Mouse (Mus musculus): Measurements from ENCODE around the gene Olfr374. TPM values are rescaled to one million over a fixed set of nuclear protein-coding genes. Genes with fewer than 3 reads are reported as not detected.

The Olfr374 gene
- not detected for polyA plus RNA-seq (2014; fragmentation: Illumina TruSeq; extraction: RNeasy Lipid Tissue Mini Kit (QIAGEN cat#74804); ENCODE audit: low read depth, low replicate concordance)

DNA sequence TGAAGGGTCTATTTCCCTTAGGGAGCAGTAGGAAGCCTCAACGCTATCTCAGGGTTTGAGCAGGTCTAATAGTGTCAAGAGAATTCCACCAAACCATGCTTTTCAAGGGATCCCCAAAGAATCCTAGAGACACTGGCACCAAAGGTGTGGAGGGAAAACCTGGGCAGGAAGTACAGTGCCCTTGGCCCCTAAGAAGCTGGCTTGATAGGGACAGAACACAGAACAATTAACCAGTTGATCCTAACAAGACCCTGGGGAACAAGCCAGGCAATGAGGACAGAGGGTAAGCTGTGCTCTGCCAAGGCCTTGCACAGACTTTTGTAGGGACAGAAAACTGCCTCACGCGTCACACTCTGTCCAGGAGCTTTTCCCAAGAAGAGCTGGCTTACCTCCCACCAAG lies at the start of gene Olfr374:
Gene Olfr374 (plus strand): TSS at position 301 of the 400 bp plus-strand sequence.

DNA sequence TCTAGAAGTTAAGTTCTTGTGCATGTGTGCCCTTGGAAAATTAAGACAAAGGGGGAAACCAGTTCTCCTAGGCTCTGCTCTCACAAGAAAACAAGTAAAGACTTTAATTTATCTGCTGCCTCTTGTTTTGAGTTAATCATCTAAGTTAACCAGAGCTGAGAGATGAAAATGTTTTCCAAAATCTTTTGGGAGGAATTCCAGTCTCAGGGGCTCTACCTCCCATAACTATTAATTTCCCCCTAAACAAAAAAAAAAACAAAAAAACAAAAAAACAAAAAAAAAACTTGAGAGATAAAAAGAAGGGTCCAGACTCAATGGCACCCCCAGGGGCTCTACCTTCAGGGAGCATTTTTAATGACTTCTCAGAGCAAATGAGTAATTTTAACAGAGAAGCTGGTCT lies 24.0 kb upstream of the Olfr374 start, which contains the start of gene Olfr373:
Gene Olfr373 (plus strand): TSS at position 301 of the 400 bp plus-strand sequence.

DNA sequence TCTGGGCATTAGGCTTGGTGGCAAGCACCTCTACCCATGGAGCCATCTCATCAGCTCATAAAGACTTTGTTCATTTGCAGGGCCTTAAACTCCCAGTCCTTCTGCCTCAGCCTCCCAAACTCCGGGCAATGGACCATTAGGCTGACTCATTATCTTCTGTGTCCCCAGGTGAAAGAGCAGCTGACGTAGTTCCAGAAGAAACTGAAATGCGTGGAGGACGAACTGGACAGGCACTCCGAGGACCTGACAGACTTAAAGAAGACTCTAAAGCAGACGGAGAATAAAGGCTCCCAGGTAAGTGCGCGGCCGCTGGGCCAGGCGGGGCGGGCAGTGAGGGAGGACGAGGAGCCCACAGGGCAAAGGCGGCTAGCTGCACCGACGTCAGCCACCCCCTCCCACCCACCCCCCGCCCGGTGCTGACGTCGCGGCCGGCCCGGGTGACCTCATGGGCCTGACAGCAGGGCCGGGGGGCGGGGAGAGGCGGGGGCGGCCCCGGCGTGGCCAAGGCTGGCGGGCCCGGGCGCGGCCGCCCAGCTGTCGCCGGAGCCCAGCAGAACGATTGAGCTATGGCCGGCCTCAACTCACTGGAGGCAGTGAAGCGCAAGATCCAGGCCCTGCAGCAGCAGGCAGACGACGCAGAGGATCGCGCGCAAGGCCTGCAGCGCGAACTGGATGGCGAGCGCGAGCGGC lies 28.1 kb downstream of the Olfr374 start, which contains the start of gene Tpm4:
Gene Tpm4 (plus strand): TSS at position 220 of the 690 bp plus-strand sequence.

DNA sequence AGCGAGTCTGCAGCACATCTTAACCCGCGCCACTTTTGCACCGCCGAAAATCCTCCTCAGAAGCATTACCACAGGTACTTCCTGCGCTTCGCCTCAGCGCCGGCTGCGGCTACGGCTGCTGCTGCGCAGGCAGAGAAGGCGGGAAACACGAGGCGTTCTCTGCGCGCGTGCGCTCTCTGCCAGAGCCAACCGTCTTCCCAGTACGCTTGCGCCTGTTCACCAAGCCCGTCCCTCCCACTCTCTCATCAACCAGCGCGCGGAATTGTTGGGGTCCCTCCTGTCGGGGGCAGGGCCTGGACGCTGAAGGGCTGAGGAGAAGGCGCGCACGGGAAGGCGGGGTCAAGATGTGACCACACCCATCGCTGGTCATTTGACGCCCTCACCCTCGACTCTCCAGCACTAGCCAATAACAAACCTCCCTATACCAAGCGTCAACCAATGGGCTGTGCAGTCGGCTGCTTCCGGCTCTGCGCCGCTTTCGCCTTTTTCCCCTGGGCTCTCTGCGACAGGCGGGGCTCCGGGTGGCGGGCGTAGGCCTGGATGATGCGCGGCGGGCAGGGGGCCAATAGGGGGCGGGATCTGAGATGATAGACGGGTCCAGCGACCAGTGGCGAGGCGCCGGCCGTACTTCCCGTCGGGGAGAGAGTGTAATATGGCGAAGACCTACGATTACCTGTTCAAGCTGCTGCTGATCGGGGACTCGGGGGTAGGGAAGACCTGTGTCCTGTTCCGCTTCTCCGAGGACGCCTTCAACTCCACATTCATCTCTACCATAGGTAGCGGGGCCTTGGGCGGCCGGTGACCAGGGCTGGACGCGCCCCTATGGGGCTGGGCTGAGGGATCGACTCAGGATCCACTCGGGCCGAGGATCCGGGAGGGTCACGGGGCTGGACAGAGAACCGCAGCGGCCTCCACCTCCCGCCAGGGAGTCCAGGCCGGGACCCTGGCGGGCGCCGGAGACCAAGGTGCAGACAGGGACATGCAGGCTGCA lies 54.2 kb downstream of the Olfr374 start, which contains the start of gene Rab8a:
Gene Rab8a (plus strand): TSS at position 494 of the 991 bp plus-strand sequence.

Other genes with a start within 250 kb of the Olfr374 start
- gene Zfp709, start 225.0 kb upstream of the Olfr374 start, polyA plus RNA-seq (2014; fragmentation: Illumina TruSeq; extraction: RNeasy Lipid Tissue Mini Kit (QIAGEN cat#74804); ENCODE audit: low read depth, low replicate concordance), result 19.0 TPM
- gene Zfp882, start 198.4 kb upstream of the Olfr374 start, polyA plus RNA-seq (2014; fragmentation: Illumina TruSeq; extraction: RNeasy Lipid Tissue Mini Kit (QIAGEN cat#74804); ENCODE audit: low read depth, low replicate concordance), result 14.7 TPM
- gene Zfp617, start 198.4 kb upstream of the Olfr374 start, polyA plus RNA-seq (2014; fragmentation: Illumina TruSeq; extraction: RNeasy Lipid Tissue Mini Kit (QIAGEN cat#74804); ENCODE audit: low read depth, low replicate concordance), result 130 TPM
- 54.8 TPM for gene Zfp961, start 156.0 kb upstream of the Olfr374 start, polyA plus RNA-seq (2014; fragmentation: Illumina TruSeq; extraction: RNeasy Lipid Tissue Mini Kit (QIAGEN cat#74804); ENCODE audit: low read depth, low replicate concordance)
- not detected for gene Cyp4f18, start 97.4 kb upstream of the Olfr374 start, polyA plus RNA-seq (2014; fragmentation: Illumina TruSeq; extraction: RNeasy Lipid Tissue Mini Kit (QIAGEN cat#74804); ENCODE audit: low read depth, low replicate concordance)
- not detected for gene Olfr372, start 65.8 kb upstream of the Olfr374 start, polyA plus RNA-seq (2014; fragmentation: Illumina TruSeq; extraction: RNeasy Lipid Tissue Mini Kit (QIAGEN cat#74804); ENCODE audit: low read depth, low replicate concordance)
- gene Olfr373, start 23.9 kb upstream of the Olfr374 start, polyA plus RNA-seq (2014; fragmentation: Illumina TruSeq; extraction: RNeasy Lipid Tissue Mini Kit (QIAGEN cat#74804); ENCODE audit: low read depth, low replicate concordance), result not detected
- 455 TPM for gene Tpm4, start 27.9 kb downstream of the Olfr374 start, polyA plus RNA-seq (2014; fragmentation: Illumina TruSeq; extraction: RNeasy Lipid Tissue Mini Kit (QIAGEN cat#74804); ENCODE audit: low read depth, low replicate concordance)
- gene Rab8a, start 54.2 kb downstream of the Olfr374 start, polyA plus RNA-seq (2014; fragmentation: Illumina TruSeq; extraction: RNeasy Lipid Tissue Mini Kit (QIAGEN cat#74804); ENCODE audit: low read depth, low replicate concordance), result 50.4 TPM
- gene Hsh2d, start 82.6 kb downstream of the Olfr374 start, polyA plus RNA-seq (2014; fragmentation: Illumina TruSeq; extraction: RNeasy Lipid Tissue Mini Kit (QIAGEN cat#74804); ENCODE audit: low read depth, low replicate concordance), result not detected
- not detected for gene Cib3, start 105.8 kb downstream of the Olfr374 start, polyA plus RNA-seq (2014; fragmentation: Illumina TruSeq; extraction: RNeasy Lipid Tissue Mini Kit (QIAGEN cat#74804); ENCODE audit: low read depth, low replicate concordance)
- not detected for gene Gm11034, start 106.6 kb downstream of the Olfr374 start, polyA plus RNA-seq (2014; fragmentation: Illumina TruSeq; extraction: RNeasy Lipid Tissue Mini Kit (QIAGEN cat#74804); ENCODE audit: low read depth, low replicate concordance)
- 80.7 TPM for gene Fam32a, start 112.7 kb downstream of the Olfr374 start, polyA plus RNA-seq (2014; fragmentation: Illumina TruSeq; extraction: RNeasy Lipid Tissue Mini Kit (QIAGEN cat#74804); ENCODE audit: low read depth, low replicate concordance)
- 13.4 TPM for gene Ap1m1, start 133.0 kb downstream of the Olfr374 start, polyA plus RNA-seq (2014; fragmentation: Illumina TruSeq; extraction: RNeasy Lipid Tissue Mini Kit (QIAGEN cat#74804); ENCODE audit: low read depth, low replicate concordance)
- 2.2 TPM for gene Gm10282, start 198.2 kb downstream of the Olfr374 start, polyA plus RNA-seq (2014; fragmentation: Illumina TruSeq; extraction: RNeasy Lipid Tissue Mini Kit (QIAGEN cat#74804); ENCODE audit: low read depth, low replicate concordance)
- 16.3 TPM for gene Klf2, start 212.0 kb downstream of the Olfr374 start, polyA plus RNA-seq (2014; fragmentation: Illumina TruSeq; extraction: RNeasy Lipid Tissue Mini Kit (QIAGEN cat#74804); ENCODE audit: low read depth, low replicate concordance)

Measured in adrenal gland, adult 10 weeks (tissue).